Mouse (Mus musculus) NIH3T3 (cell line): ENCODE measurements at regions not wholly inside any gene's neighbourhood (a gene's known extent, or its start where the extent isn't known, plus 50 kb on each side); places are given as distances from the start of the nearest gene placed in this dataset.

Experiments used
- DNase-seq: peaks from one replicate; pipeline ENCODE4 v3.0.0-alpha.2; 2012; ENCODE audit warnings: low read depth

GRCm38 (mm10) chr14:76789376-76789775, 232.7 kb upstream of the Serp2 start:
- DNase-seq: peak; percentile 49

GRCm38 (mm10) chr14:76787601-76788000, 230.9 kb upstream of the Serp2 start:
- no peak for DNase-seq

GRCm38 (mm10) chr14:76786214-76786613, 229.5 kb upstream of the Serp2 start:
- DNase-seq: no peak

- no peak for DNase-seq
Measured at GRCm38 (mm10) chr14:76781524-76781880, 224.8 kb upstream of the Serp2 start.

GRCm38 (mm10) chr14:76780572-76781523, 224.2 kb upstream of the Serp2 start:
- peak; percentile 84 for DNase-seq

GRCm38 (mm10) chr14:76778541-76779399, 222.1 kb upstream of the Serp2 start:
- DNase-seq: no peak

- DNase-seq: peak; percentile 34
Measured at GRCm38 (mm10) chr14:76775387-76775924, 218.8 kb upstream of the Serp2 start.

GRCm38 (mm10) chr14:76772781-76773438, 216.2 kb upstream of the Serp2 start:
- no peak for DNase-seq

GRCm38 (mm10) chr14:76770106-76770505, 213.4 kb upstream of the Serp2 start:
- DNase-seq: no peak

- no peak for DNase-seq
Measured at GRCm38 (mm10) chr14:76767301-76767700, 210.6 kb upstream of the Serp2 start.

GRCm38 (mm10) chr14:76766186-76766713, 209.6 kb upstream of the Serp2 start:
- no peak for DNase-seq

- no peak for DNase-seq
Measured at GRCm38 (mm10) chr14:76765094-76765504, 208.4 kb upstream of the Serp2 start.

GRCm38 (mm10) chr14:76764390-76764796, 207.7 kb upstream of the Serp2 start:
- no peak for DNase-seq

GRCm38 (mm10) chr14:76763539-76763938, 206.8 kb upstream of the Serp2 start:
- DNase-seq: no peak

- DNase-seq: no peak
Measured at GRCm38 (mm10) chr14:76762777-76763176, 206.1 kb upstream of the Serp2 start.

- DNase-seq: peak; percentile 60
Measured at GRCm38 (mm10) chr14:76761691-76762090, 205.0 kb upstream of the Serp2 start.

GRCm38 (mm10) chr14:76761274-76761673, 204.6 kb upstream of the Serp2 start:
- DNase-seq: no peak

- peak; percentile 68 for DNase-seq
Measured at GRCm38 (mm10) chr14:76760509-76761023, 203.9 kb upstream of the Serp2 start.

- DNase-seq: no peak
Measured at GRCm38 (mm10) chr14:76759377-76759776, 202.7 kb upstream of the Serp2 start.

- no peak for DNase-seq
Measured at GRCm38 (mm10) chr14:76758589-76758988, 201.9 kb upstream of the Serp2 start.

GRCm38 (mm10) chr14:76755591-76756376, 199.1 kb upstream of the Serp2 start:
- peak; percentile 48 for DNase-seq
